Mouse (Mus musculus) hematopoietic stem cell, adult 5-6 weeks (primary cell): Measurements from ENCODE around the gene Nutm1. TPM values are rescaled to one million over a fixed set of nuclear protein-coding genes. Genes with fewer than 3 reads are reported as not detected.
"Not testable (repeated sequence)": the region's sequence is repeated elsewhere in the genome, so short reads cannot be mapped to it uniquely, and the experiment has no call there.

ENCODE experiments used
- ATAC-seq, 2 experiments: fragments of 125-278 bp in 1 of 2; replicated peaks in 1 of 2; 2 replicates each; pipeline ENCODE4 v1.8.0; 2016 to 2017; ENCODE audit warnings: inconsistent platforms in 2 of 2, mild to moderate bottlenecking in 2 of 2, moderate number of reproducible peaks in 2 of 2, low read depth in 1 of 2, moderate TSS enrichment in 1 of 2; ENCODE audit not compliant: low FRiP score in 2 of 2, poor library complexity in 2 of 2, severe bottlenecking in 2 of 2, insufficient read depth in 1 of 2, low TSS enrichment in 1 of 2
- total RNA-seq: library from RNA; stranded (forward); fragments of 172-1452, 232-1000 nt; gene quantifications from 2 replicates; pipeline ENCODE4 v1.2.3, GENCODE M21; 2017

Gene Nutm1
- total RNA-seq: not detected in 2 replicates

DNA sequence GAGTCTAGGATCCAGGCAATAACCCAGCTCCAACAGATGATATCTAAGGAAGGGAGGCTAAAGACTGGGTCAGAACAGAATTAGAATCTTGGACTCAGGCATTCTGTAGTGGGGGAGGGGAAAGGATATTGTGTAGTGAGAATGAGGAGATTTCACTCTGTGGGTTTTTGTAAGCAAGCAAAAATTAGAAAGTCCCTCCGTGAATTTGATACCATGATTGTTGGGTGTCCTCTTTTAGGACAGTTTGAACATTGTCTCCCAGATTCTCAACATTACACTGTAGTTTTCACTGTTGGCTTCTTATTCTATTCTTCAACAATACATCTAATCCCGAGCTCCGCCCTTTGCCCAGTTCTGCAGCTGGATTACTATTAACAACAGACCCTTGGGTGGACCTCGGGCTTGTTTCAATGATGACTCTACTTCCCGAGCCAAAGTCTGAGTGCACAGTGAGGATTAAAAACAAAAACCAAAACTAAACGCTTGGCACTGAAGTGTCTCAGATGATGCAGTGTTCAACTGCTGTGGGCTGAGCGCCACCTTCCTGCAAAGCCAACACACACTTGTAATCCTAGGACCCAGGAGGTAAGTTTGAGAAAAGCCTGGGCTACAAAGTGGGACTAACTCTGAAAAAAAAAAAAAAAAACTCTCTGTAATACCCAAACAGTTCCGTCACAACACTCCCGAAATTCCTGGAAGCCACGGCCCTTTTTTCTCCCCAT is at the start of gene Nutm1:
Gene Nutm1 (minus strand): TSS at position 51 of the 722 bp plus-strand sequence.
- peak; percentile 37 to 58 for ATAC-seq

DNA sequence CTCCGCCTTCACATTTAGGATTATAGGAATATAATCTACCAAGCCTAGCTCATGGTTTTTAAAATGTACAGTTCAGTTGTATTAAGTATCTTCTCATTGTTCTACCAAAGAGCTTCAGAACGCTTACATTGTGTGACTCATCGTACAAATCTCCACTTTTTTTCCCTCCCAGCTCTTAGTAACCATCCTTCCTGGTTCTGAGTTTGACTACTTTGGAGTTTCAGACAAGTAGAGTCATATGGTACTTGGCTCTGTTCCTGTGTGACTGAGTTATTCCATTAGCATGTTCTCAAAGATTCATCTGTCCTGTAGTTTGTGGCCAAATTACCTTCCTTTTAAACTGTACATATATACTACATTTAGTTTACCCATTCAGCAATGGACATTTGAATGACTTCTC is 49.6 kb upstream of the Nutm1 start:
- ATAC-seq: no peak

DNA sequence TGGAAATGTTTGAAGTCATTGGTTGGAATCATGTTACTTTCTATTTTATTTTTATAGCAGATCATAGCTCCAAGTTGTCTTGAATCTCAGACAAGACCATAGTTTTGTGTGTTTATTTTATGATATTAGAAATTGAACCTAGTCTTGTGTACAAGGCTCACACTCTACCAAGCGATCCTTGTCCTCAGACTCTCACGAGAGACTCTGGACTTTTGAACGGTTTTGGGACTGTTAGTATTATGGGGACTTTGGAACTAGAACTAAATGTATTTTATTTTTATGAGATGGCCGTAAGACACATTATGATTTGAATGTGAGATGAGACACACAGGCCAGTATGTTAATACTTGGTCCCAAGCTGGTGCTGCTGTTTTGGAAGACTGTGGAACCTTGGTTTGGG is 39.1 kb upstream of the Nutm1 start:
- no peak for ATAC-seq

DNA sequence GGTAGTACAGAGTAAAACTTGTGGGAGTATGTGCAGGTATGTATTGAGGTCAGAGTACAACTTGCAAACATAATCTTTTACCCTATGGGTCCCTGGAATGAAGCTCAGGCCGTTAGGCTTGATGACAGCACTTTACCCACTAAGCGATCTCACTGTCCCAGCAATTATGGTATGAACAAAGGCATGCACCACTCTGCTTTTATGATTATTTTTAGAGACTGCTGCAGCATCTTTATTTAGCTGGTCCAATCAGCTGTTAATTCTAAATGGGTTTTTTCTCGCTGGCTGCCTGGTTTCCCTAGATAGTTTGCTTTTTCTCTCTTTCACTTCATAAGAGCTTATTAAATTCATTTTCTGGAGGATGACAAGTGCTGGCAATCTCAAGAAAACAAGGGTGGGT is 37.1 kb upstream of the Nutm1 start:
- no peak for ATAC-seq

DNA sequence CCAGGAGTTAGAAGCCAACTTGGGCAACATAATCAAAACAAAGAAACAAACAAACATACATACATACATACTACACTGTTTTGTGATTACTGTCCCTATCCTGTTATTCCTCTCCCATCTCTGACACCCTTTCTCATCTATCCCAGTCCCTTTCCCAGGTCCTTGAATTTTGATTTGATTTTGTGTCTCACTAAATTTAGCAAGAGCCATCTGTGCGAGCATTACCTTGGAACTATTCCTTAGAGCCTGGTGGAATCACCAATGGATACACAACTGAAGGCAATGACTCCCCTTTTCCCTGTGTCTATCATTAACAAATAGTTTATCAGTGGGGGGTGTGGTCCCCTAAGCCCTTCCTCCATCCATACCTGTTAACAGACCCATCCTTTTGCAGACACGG is 33.7 kb upstream of the Nutm1 start:
- ATAC-seq: no peak

DNA sequence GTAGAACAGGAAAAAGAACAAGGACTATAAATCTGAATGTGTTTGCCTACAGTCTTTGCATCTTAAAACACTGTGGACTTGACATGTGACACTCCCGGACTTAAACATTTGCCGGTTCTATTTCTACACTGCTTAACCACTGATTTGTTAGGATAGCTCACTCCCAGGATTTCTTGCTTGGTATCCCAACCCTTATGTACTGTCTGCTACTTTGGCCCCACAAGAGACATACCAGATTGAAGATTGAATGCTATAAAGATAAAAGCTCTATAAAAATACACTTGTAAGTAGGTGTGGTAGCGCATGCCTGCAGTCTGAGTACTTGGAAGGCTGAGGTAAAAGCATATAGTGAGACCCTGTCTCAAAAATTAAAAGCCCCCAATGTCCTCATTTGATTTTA is 30.4 kb upstream of the Nutm1 start:
- no peak for ATAC-seq

DNA sequence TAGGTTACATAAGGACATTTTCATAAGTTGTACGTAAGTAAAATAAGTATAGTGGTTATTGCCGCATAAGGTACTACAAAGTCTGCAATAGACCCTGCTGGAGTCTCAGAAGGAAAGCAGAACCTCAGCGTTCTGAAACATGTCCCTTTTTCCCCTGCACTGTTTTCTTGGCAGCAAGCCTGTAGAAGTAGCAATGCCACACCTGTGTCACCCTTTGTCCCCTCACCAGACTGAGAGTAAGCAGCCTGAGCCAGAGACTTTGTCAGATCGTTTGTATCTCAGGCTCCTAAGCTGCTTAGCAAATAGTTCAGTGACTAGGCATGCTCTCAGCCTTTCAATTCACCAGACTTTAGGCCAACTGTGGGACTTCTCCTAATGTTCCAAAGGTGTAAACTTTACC is 28.0 kb upstream of the Nutm1 start:
- ATAC-seq: peak; percentile 33 to 60; a peak in 3 of 4 replicates

DNA sequence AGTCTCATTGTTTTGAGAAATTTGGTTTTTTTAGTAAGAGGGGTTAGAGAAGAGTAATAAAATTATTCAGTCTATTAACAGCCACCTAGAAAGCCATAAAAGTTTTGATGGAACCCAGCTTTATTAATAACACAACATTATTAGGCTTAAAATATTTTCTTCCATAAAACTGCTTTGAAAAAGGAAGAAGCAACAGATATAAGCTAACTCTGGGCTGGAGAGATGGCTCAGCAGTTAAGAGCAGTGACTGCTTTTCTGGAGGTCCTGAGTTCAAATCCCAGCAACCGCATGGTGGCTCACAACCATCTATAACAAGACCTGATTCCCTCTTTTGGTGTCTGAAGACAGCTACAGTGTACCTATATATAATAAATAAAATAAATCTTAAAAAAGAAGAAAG is 27.0 kb upstream of the Nutm1 start:
- ATAC-seq: not testable (repeated sequence)

DNA sequence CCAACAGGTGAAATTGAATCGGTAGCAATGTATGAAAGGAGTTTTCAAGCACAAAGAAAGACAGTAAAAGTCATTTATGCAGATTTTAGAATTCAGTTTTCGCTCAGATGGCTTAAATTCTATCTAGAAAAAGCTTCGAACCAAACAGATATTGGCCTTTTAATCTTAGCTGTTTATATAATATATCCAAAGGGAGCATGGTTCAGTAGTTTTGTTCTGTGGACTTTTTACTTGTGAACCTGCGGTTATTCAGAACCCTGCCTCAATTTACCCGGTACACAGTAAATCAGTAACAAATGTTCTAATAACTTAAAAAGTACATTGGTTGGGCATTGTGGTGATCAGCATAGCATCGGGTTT is 25.9 kb upstream of the Nutm1 start:
- ATAC-seq: no peak

DNA sequence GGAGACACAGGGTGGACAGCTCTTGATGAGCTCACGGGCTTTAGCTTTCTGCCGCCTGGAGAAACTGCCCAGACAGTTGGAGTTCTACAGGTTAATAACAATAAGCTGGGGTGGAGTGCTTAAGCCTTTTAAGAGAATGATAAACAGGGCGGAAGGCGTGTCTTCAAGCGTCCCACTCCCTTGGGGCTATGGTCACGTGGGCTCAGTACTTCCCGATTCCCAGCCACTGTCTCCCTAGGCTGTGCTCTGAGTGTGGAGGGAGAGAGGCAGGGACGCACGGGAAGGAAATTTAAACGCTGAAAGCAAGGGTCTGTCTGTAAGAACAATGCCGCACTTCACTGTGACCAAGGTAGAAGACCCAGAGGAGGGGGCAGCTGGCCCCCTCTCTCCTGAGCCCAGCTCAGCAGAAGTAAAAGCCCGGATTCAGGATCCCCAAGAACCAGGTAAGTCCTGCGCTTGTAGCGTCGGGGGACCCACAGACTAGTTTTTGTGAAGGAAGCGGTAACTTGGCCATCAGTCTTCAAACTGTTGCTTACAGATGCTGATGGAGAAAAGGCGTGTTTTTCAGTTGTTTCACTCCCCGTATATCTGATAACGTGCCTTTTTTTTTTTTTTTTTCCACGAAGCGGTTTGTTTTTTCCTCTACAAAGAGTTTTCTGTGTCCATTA is 25.4 kb upstream of the Nutm1 start:
- ATAC-seq: peak; percentile 70 to 76

DNA sequence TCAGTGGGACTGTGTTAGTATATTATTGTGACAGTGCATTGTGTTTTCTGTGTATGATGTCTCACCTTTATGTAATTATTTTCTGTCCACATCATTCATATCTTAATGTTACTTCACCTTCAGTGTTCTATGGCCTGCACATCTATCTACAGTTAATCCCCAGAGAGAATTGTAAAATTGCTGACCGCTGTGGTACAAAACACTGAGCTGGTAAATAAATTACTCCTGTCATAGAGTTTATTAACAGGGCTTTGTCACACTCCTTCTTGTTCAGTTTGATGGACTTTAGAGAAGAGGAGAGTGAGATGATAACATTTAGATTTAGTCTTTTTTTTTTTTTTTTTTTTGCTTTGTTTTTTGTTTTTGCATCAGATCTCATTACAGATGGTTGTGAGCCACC is 23.8 kb upstream of the Nutm1 start:
- no peak for ATAC-seq

DNA sequence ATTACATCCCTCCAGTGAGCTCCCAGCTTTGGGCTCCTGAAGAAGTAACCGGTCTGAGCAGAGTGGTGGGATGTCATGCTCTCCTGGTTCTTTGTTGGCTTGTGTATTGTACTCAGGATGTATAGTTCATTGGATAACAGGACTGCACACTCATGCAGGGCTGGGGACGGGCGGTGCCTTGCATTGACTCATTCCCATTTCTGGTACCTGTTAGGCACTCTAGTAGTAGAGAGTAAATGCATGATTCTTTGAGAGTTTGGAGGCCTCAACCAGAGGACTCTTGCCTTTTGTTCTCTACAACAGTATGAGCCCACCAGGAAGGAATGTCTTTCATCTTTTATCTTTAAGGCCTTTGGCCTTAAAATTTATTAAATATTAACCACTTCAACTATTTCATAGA is 17.8 kb upstream of the Nutm1 start:
- no peak for ATAC-seq

DNA sequence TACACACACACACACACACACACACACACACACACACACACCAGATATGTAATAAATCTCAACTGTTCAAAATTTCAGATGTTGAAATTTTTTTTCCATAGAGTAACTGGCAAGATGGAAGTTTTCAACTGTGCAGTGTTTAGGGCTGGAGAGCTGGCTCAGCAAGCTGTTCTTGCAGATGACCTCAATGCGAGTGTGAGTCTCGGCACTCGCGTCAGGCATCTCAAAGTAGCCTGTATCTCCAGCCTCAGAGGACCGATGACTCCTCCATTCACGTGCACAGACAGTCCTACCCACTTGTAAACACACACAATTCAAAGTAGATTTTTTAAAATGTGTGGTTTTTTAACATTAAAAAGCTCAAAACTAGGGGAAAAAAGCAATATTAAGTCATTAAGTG is 14.4 kb upstream of the Nutm1 start:
- no peak for ATAC-seq

DNA sequence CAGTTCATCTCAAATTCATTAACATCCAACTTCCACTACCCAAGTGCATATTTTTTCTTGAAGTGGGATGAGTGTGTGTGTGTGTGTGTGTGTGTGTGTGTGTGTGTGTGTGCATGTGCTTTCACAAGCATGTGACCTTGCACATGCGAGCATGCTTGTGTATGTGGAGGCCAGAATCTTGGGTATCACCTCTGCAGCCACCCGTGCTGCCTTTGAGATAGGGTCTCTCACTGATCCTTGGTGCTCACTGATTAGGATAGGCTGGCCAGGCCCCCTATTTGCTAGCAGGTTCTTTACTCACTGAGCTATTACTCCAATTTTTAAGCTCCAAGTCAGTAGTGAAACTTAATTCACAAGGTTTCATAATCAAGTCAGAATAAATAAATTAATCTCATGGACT is 13.8 kb upstream of the Nutm1 start:
- ATAC-seq: no peak

DNA sequence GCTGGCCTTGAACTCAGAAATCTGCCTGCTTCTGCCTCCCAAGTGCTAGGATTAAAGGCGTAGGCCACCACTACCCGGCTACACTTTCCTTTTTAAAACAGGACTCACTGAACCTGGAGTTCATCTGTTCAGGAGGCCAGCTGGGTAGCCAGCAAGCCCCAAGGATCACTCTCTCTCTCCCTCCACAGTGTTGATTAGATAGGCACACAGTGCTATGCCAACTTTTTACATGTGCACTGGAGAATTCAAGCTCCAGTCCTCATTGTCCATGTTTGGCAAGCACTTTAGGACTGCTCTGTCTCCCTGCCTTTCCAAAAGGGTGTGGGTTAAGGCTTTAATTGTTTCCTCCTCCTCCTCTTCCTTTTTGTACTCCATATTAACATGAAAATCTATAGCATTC is 10.9 kb upstream of the Nutm1 start:
- ATAC-seq: no peak

DNA sequence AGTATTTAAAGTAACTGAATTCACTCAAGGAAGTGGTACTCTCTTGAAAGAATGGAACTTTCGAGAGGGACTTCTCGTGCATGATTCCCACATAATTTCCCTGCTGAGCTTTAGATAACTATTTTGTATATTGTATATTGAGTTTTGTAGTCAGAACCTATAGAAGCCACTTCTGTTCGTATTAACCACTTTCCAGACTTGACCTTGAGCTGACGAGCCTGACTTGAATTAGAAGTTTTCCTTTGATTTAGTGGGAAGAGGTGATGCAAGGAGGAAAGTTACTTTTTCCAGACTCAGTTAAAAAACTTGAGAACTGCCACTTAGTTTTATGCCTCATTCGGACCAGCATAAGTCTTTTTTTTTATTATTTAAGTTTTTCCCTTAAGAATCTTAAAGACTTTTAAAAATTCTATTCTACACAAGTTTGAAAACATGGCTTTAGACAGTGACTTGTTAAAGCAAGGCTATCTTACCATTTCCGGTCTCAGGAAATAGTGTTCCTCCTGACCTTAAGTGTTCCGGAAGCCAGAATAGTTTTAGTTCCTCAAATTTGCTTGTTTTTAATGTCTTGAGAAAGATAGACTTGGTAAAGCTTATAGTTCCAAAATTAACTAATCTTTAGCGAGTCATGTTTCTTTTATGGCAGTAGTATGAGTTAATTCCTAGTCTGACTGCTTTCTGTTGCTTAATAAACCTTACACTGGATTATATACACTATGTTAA is 8.6 kb upstream of the Nutm1 start:
- peak; percentile 30 to 52; a peak in 3 of 4 replicates for ATAC-seq

DNA sequence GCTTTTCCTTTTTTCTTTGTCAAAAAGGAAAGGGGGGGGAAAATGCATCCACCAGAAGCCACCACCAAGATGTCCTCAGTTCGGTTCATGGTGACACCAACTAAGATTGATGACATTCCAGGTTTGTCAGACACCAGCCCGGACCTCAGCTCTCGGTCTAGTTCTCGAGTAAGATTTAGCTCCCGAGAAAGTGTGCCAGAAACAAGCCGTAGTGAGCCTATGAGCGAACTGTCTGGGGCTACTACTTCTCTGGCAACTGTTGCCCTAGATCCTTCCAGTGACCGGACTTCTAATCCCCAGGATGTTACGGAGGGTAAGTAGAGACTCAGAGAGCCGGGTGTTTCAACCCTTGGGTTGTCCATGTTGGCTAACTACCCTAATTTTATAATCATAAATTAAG is 7.7 kb upstream of the Nutm1 start:
- no peak for ATAC-seq

DNA sequence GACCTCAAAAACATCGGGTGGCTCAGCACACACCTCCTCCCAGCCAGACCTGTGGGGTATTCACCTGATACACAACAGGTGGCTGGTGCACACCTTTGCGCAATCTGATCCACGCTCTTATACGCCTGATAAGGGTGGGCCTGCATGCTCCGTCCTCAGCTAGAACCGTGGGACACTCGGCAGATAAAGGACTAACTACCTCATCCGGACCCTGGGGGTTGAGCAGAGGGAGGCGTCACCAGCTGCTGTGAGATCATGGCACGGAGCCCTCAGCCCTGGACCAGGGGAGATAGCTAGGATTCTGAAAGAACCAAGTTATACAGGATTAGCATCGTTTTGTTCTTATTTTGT is 7.1 kb upstream of the Nutm1 start, which contains the start of gene Gm21985:
Gene Gm21985 (plus strand): TSS at position 73 of the 351 bp plus-strand sequence.
- peak; percentile 37 to 42; a peak in 2 of 4 replicates for ATAC-seq
